Mouse (Mus musculus) kidney, postnatal 10 days (tissue): ENCODE measurements around the gene Tulp1.
"Not testable (repeated sequence)": the region's sequence is repeated elsewhere in the genome, so short reads cannot be mapped to it uniquely, and the experiment has no call there.

Experiments
- DNase-seq: peaks from one replicate; pipeline ENCODE4 v3.0.0; 2021; ENCODE audit warnings: mixed read lengths

Gene Tulp1

GRCm38 (mm10) chr17:28368449-28368848 lies 3.4 kb upstream of the Tulp1 start:
- DNase-seq = peak; percentile 91

GRCm38 (mm10) chr17:28363507-28363906 lies 1.5 kb downstream of the Tulp1 start:
- DNase-seq = peak; percentile 10

DNA sequence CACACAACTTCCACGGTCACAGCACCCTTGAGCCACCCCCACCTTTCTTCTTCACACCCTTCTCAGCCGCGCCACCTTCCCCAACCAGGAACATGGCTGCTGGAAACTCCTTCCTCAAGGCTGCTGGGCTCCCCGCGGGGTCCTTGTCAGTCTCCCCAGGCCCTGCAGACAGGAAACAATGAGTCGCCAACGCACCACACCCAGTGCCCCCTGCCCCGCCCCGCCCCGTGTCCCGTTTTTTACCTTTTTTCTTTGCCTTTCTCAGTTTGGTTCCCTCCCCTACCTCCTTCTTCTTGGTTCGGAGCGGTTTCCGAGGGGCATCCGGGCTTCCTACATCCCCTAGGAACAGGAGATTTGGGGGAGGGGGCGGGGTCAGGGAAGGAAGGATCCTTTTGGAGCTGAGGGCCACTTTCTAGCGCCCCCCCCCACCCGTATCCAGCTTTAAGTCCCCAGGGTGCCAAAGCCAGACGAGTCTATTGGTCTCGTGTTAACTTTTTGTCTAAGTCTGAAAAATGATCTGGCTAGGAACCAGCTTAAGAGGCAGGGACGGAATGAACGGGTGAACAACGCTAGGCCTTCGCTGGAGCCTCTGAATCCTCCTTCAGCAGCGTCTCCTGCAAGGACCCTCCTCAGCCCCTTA lies 2.2 kb downstream of the Tulp1 start:
- DNase-seq = no peak

- DNase-seq = no peak
These were observed 2.9 kb downstream of the Tulp1 start for GRCm38 (mm10) chr17:28361921-28362652.

DNA sequence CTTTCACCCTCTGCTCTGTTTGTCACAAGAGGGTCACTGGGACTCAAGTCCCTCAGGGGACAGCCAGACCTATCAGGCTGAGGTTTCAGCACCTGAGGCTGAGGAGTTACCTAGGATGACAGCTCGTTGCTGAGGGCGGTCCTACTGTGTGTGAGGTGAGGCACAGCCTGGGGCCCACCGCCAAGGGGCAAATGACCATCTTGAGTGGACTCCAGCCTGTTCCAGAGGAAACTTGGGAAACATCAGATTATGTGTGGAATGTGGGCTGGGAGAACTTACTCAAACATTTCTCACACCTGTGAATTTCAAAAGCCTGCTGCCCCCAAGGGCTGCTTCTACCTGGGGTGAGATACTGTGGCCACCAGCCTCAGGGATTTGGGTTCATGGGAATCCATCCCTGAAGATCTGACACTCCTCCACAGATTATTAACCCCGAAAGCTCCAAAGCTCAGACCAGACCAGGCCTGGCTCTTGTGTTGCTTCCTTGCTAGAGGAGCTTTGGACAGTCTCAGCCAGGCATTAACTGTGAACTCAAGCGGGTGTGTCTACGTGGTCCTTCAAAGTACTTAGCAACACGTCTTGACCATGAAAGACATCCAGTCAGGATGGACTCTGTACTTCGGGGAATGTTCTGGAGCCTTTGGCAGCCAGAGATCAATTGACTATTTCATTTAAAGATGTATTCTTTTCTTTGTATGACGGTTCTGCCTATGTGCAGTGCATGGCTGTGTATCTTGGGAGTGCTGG lies 4.3 kb downstream of the Tulp1 start:
- DNase-seq = no peak

- not testable (repeated sequence) for DNase-seq
These were observed 6.3 kb downstream of the Tulp1 start for GRCm38 (mm10) chr17:28358576-28359261.

GRCm38 (mm10) chr17:28355871-28356270 lies 9.2 kb downstream of the Tulp1 start:
- DNase-seq = no peak

DNA sequence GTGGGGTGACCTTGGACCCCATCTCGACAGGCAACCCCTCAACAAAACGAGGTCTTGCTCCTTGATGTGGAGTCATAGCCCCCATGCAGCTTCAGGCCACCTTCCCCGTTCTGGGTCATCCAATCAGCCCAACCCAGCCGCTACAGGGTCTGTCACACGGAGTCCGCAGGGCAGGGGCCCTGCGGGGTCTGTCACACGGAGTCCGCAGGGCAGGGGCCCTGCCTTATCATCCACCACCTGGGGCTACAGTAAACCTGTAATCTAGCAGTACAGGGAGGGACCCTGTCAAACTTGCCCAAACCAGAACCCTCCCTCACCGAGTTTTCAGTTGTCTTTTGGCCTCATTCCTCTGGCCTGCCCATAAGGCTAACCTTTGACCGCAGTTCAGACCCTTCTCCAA lies 13.0 kb downstream of the Tulp1 start:
- no peak for DNase-seq

DNA sequence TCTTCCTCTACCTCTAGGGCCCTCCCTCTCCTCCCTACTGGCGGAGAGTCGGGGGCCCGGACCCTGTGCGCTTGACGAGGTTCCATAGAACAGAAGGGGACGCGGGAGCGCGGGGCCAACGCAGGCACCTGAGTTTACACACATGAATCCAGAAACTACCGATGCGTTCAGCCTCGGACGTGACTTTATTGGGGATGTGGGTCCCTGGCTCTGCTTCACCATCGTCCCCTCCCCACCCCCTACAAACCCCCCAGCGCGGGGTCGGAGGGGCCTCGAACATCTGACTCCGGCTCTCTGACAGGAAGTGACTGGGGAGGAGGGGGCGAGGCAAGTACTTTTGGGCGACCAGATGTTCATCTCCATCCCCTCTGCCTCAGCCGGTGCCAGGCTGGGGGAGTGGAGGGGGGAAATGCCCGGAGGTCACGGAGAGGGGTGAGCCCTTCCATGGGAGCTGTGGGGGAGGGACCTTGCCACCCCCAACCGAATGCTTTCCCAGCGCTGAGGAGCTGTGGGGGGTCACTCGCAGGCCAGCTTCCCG lies 13.6 kb downstream of the Tulp1 start:
- peak; percentile 54 for DNase-seq

DNA sequence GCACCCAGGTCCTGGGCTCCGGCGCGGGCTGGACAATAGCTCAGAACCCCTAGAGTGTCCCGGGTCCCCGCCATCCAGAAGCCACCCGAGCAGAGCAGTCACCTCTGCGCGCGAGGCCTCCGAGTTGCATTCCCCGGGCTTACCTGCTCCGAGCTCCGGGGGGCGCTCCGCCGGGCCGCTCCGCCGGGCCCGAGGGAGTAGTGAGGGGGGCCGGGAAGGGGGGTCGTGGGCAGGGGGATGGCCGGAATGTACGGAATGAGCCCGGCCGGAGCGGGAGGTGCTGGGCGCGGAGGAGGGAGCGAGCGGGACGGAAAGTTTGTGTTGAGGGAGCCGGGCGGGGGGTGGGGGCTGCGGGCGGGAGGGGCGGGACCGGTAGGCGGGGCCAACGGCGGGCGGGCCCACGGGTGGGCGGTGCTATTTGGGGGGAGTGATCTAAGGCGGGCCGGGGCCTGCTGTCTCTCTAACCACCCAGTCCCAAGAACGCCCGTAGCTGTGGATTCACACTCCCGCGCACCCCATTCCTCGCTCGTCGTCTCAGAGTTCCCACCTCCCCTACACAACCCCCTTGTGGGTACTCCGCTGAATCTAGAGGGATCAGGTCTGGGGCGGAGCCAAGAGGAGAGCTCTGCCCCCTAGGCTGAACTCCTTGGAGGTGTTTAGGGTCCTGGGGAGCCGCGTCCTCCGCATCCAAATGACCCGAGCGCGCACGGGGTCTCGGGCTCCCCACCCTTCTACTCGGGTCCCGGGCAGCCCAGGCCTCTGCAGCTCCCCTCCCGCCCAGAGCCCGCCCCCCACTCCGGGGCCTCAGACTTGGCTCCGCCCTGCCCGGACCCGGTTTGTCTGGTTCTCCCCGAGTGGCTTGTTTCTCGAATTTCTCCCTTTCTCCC lies 14.3 kb downstream of the Tulp1 start, which contains the start of gene Tead3:
Gene Tead3 (minus strand): TSS at position 352 of the 887 bp plus-strand sequence.
- peak; percentile 92 for DNase-seq

- peak; percentile 77 for DNase-seq
These were observed 15.0 kb downstream of the Tulp1 start for GRCm38 (mm10) chr17:28349901-28350465.

DNA sequence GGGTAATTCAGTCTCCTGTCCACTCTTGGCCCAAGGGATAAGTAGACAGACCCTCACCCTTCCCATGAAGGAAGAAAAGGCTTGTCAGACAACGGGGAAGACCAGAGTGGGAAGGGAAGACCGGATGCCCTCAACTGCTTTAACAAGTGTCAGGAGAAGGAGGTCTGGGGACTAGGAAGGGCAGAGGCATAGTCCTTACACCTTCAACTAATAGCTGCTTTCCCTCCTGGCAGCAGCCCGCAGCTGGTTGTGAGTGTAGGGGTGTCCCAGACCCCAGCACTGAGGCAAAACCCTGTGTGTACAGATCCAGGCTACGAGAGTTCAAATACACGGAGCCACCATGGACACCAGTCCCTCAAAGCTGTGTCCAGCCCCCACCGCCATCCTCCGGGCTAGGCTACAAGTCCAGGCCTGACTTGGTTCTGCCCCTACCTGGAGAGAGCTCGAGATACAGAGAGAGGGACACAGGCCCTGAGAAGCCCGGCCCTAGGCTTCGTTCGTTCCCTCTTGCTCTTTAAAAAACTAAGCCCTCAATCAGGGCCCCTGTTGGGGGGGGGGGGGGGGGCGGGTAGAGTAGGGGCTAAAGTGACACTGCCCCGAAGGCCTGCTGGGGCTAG lies 15.7 kb downstream of the Tulp1 start:
- DNase-seq = no peak

DNA sequence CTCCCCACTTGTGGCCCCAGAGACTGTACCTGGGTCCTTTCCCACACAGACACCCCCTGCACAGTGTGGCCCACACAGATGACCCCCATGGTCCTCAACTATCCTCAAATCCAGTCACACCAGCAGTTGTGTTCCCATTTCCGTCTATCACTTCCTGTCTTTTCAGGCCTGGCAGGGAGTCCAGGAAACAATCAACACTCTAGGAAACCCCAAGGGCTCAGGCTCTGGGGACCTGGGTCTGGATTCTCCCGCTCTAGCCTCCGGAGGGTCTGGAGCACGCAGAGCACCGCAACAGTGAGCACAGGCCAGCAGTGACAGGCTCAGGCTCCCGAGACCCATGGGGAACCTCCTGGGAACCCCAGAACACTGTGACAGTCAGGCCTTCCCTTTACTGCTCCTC lies 16.8 kb downstream of the Tulp1 start:
- no peak for DNase-seq

DNA sequence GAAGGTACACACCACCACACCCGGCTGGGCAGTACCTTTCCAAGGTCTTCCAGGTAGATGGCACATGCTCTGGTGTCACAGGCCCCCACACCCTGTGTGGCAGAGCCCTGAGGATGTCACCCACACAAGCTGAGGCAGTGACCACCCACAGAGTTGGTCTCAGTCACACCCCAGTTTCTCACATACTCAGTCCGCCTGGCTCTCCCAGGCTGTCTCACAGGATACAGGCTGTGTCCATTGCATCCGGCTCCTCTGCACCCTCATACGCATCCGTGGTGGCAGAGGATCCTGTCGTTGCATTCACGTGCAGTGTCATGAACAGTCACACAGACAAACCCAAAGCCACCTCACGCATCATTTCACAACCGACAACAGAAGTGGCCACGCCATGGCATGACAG lies 17.7 kb downstream of the Tulp1 start:
- no peak for DNase-seq

DNA sequence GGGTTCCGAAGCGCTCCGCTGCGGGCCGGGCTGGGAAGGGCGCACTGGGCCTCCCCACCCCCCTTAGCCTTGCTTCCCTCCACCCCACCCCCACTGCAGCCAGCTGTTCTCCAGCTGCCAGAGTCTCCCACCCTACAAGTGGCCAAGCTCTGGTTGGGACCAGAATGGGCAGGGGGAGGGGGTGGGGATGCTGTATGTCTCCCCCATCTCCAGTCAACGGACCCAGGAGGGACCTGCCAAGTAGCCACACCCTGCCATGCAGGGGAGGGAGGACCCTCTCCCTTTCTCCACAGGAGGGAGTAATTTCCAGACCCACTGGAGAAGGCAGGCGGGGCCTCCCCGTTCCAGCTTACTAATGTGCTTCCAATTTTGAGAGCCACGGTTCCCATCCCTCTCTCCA lies 19.1 kb downstream of the Tulp1 start:
- DNase-seq = peak; percentile 86

GRCm38 (mm10) chr17:28345271-28345721 lies 19.7 kb downstream of the Tulp1 start:
- peak; percentile 67 for DNase-seq

GRCm38 (mm10) chr17:28344670-28345069 lies 20.4 kb downstream of the Tulp1 start:
- no peak for DNase-seq

- DNase-seq = peak; percentile 82
These were observed 20.9 kb downstream of the Tulp1 start for GRCm38 (mm10) chr17:28344050-28344607.

DNA sequence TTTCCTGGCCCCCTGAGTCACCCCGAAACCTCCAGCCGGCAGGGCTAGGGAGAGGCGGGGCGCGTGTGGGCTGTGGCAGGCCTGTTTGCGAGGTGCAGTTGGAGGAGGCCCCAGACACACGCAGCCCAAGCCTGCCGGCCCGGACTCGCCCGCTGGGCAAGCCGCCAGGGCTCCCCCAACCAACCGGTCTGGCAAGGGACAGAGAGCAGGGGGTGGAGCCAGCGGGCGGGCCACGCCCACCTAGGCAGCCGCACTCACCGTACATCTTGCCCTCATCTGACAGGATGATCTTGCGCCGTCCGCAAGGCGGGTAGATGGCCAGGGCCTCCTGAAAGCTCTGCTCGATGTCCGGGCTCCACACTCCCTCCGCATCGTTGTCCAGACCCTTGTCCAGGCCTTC lies 23.9 kb downstream of the Tulp1 start:
- peak; percentile 97 for DNase-seq

- no peak for DNase-seq
These were observed 24.4 kb downstream of the Tulp1 start for GRCm38 (mm10) chr17:28340578-28340977.

DNA sequence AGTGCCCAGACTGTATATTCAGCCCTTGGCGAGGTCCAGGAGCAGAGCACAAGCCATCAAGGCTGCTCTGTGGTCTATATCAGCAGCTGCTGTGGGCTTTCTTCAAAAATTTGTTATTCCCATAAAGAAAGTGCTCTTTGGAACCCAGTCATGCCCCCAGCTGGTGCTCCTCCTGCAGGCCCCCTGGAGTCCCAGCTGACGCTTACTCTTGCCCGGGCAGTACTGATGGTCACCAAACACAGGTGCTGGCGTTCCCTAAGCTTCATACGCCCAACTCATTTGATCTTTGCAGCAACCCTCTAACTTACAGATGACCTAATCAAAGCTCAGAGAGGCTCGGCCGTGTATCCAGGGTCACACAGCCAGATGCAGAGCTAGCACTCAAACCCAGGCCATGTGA lies 27.5 kb downstream of the Tulp1 start:
- DNase-seq = no peak
